Mouse (Mus musculus) kidney, adult 18-20 months (tissue): ENCODE measurements around the gene Olfr576.

Experiments used
- DNase-seq: peaks from one replicate; pipeline ENCODE4 v3.0.0; 2021

Olfr576 gene

GRCm38 (mm10) chr7:102962360-102962759 is at the start of gene Olfr576:
Gene Olfr576 (plus strand): TSS chr7:102962660.
- no peak for DNase-seq

- DNase-seq = no peak
Measured at GRCm38 (mm10) chr7:102915261-102915660, 47.2 kb upstream of the Olfr576 start.

- DNase-seq = no peak
Measured at GRCm38 (mm10) chr7:102916405-102916804, 46.1 kb upstream of the Olfr576 start.

GRCm38 (mm10) chr7:102917032-102917875 is 45.2 kb upstream of the Olfr576 start, which contains the start of gene Olfr571:
Gene Olfr571 (minus strand): TSS chr7:102917536.
- no peak for DNase-seq

- no peak for DNase-seq
Measured at GRCm38 (mm10) chr7:102919632-102920031, 42.8 kb upstream of the Olfr576 start.

- DNase-seq = no peak
Measured at GRCm38 (mm10) chr7:102924109-102924508, 38.4 kb upstream of the Olfr576 start, which contains the start of gene Olfr572. Gene Olfr572 (plus strand): TSS chr7:102924409.

- DNase-seq = no peak
Measured at GRCm38 (mm10) chr7:102927105-102927504, 35.4 kb upstream of the Olfr576 start.

GRCm38 (mm10) chr7:102942475-102942874 is 20.0 kb upstream of the Olfr576 start, which contains the start of gene Olfr573-ps1:
Gene Olfr573-ps1 (minus strand): TSS chr7:102942575.
- DNase-seq = no peak

GRCm38 (mm10) chr7:102943417-102943816 is 19.0 kb upstream of the Olfr576 start:
- no peak for DNase-seq

- no peak for DNase-seq
Measured at GRCm38 (mm10) chr7:102948167-102948566, 14.3 kb upstream of the Olfr576 start, which contains the start of gene Olfr574. Gene Olfr574 (plus strand): TSS chr7:102948467.

- no peak for DNase-seq
Measured at GRCm38 (mm10) chr7:102950732-102951131, 11.7 kb upstream of the Olfr576 start.

GRCm38 (mm10) chr7:102958137-102958536 is 4.3 kb upstream of the Olfr576 start:
- DNase-seq = no peak

GRCm38 (mm10) chr7:102958593-102958992 is 3.9 kb upstream of the Olfr576 start, which contains the start of gene Olfr575:
Gene Olfr575 (minus strand): TSS chr7:102958775.
- DNase-seq = no peak

- DNase-seq = no peak
Measured at GRCm38 (mm10) chr7:102974399-102974798, 11.9 kb downstream of the Olfr576 start.

- DNase-seq = no peak
Measured at GRCm38 (mm10) chr7:102975843-102976242, 13.4 kb downstream of the Olfr576 start, which contains the start of gene Olfr577. Gene Olfr577 (minus strand): TSS chr7:102975943.

GRCm38 (mm10) chr7:102989224-102989623 is 26.8 kb downstream of the Olfr576 start, which contains the start of gene Olfr578:
Gene Olfr578 (minus strand): TSS chr7:102989324.
- DNase-seq = no peak
